Mouse (Mus musculus) hindbrain, postnatal 0 days (tissue): Measurements from ENCODE around the gene Gp1ba. TPM values are rescaled to one million over a fixed set of nuclear protein-coding genes. Genes with fewer than 3 reads are reported as not detected.

ENCODE experiments used
- ATAC-seq: fragments of 200-750 bp; cut with Nextera tagmentation; 2 replicates; pipeline ENCODE4 v1.8.0; 2017; ENCODE audit warnings: mild to moderate bottlenecking, moderate TSS enrichment, moderate library complexity
- DNase-seq: peaks from one replicate; pipeline ENCODE4 v3.0.0-alpha.2; 2015; ENCODE audit warnings: low spot score
- H3K27ac ChIP-seq: fragments of 300-500 bp; sonication (generic); 2 replicates; pipeline ENCODE4 v1.5.1; 2014; ENCODE audit warnings: mild to moderate bottlenecking
- H3K27me3 ChIP-seq: fragments of 300-500 bp; sonication (generic); 2 replicates; pipeline ENCODE4 v1.6.1; 2014; ENCODE audit warnings: low read length, mixed read lengths; ENCODE audit not compliant: insufficient read depth
- H3K36me3 ChIP-seq: fragments of 300-500 bp; sonication (generic); 2 replicates; pipeline ENCODE4 v1.6.1; 2014; ENCODE audit warnings: low read length, mixed read lengths; ENCODE audit not compliant: insufficient read depth
- H3K4me1 ChIP-seq: fragments of 300-500 bp; sonication (generic); 2 replicates; pipeline ENCODE4 v1.6.1; 2014; ENCODE audit warnings: antibody characterized with exemption, low read length, mixed read lengths; ENCODE audit not compliant: insufficient read depth
- H3K4me2 ChIP-seq: fragments of 300-500 bp; sonication (generic); 2 replicates; pipeline ENCODE4 v1.6.1; 2014; ENCODE audit warnings: low read depth, mild to moderate bottlenecking, low read length, moderate library complexity, mixed read lengths
- H3K4me3 ChIP-seq: fragments of 300-500 bp; sonication (generic); 2 replicates; pipeline ENCODE4 v1.5.1; 2014; ENCODE audit warnings: low read length
- H3K9ac ChIP-seq: fragments of 300-500 bp; sonication (generic); replicated peaks from 2 replicates; pipeline ENCODE4 v1.6.1; 2014; ENCODE audit warnings: mild to moderate bottlenecking, low read length, moderate library complexity, mixed read lengths
- H3K9me3 ChIP-seq: fragments of 300-500 bp; sonication (generic); 2 replicates; pipeline ENCODE4 v1.6.1; 2016; ENCODE audit warnings: low read length, mixed read lengths
- CTCF ChIP-seq: IDR thresholded peaks from 2 replicates; pipeline ENCODE4 v1.5.1; 2016; ENCODE audit warnings: antibody characterized with exemption, control low read depth, low read depth
- WGBS: fragments of 180-500 bp; shearing (Covaris S2); extraction: QIAGEN DNeasy Blood & Tissue Kit; methylation state at CpG from one replicate; pipeline ENCODE4 v1.1.7; 2014; 5-methylcytosine and 5-hydroxymethylcytosine counted together
- polyA plus RNA-seq: library from polyadenylated mRNA; unstranded; fragments of >200 nt; fragmentation: Nextera tagmentation; extraction: Ambion mirVana; gene quantifications from 2 replicates; pipeline ENCODE4 v1.2.1, GENCODE M21; 2015
- total RNA-seq: library from RNA; depleted of rRNA; stranded (reverse); fragments of >200 nt; gene quantifications from 2 replicates; pipeline ENCODE4 v1.2.3, GENCODE M21; 2014

The Gp1ba gene
- total and polyA plus RNA-seq, 2 experiments from 2014 or later, result 0.24 TPM; not detected in 1

DNA sequence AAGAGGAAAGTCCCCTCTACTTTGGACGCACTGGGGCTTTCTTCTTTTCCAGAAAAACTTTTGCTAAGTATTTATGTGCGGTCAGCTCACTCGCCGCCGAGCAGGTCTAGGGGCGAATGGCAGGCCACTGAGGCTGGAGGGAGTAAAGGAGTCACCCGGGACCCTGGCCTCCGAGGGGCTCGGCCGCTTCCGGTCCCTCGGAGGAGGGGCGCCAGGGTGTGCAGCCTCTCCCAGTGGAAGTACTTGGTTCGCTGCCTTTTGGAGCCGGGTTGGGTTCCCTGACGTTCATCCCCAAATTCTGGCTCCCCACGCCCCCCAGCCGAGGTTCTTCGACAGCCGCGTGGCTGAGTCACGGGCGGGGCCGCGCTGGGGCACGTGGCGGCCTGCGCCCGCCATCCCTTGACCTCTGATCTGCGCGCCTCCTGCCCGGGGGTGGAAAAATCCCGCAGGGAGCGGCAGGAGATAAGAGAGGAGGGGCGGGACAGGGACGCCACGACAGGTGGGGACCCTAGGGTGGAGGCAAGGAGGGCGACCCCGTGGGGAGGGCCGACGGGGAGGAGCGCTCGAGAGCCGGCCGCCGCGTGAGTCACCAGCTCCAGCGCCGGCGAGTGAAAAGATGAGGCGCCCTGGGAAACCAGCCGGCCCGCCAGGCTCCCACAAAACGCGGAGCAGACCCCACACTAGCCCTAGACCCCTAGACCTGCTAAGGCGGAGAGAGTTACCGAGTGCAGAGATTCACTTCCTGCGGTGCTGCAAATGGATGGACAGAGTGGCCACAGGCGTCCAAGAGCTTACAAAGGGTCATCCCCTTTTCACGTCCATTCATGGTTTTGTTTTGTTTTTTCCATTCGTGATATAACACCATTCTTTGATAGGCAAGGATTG is 16.9 kb downstream of the Gp1ba start:
- no peaks in the 10 kb centered on the region for H3K9me3 ChIP-seq
- 0 out of 2 replicates have a peak, but pooled peaks cover 11% of the 10 kb centered on the region for H3K4me1 ChIP-seq
- peak overlapping the region; percentile 99; the same call in 1 of the 2 replicates for H3K27ac ChIP-seq
- H3K27me3 ChIP-seq, result no peaks in the 10 kb centered on the region
- under 1% methylated on average over 59 of the region's 61 CpGs for WGBS
- H3K4me2 ChIP-seq, result peak overlapping the region; percentile 75
- H3K9ac ChIP-seq, result peak overlapping the region; percentile 45
- H3K4me3 ChIP-seq, result peak overlapping the region; percentile 99
- peak; percentile 25 for DNase-seq
- ATAC-seq, result 0 out of 2 replicates have a peak, but pooled peaks have one; percentile 22
- TF ChIP-seq CTCF, result no peak
- peaks cover 10% of the 10 kb centered on the region; the same call in 1 of the 2 replicates for H3K36me3 ChIP-seq

DNA sequence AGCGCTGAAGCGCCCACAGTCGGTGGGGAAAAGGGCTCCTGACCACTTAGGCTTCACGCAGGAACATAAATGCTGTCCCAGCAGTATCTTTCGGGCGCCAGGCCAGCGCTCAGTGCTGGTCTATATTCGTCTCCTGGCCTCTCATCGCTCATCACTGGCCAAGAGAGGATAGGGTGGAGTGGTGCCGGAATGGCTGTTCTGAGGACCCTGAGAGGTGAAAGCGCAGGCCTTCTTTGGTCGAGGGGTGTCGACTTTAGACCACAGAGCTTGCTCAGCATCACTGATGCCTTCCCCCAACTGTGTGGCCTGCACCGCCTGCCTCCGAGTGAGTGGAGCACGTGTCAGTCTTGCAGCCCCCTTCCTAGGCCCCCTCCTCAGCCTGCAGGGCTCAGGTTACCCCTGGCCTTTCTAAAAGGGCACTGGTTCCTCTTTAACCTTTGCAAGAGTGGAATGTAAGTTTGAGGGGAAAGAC is 17.6 kb downstream of the Gp1ba start:
- Histone ChIP-seq H3K4me3 (peak overlapping the region; percentile 99), H3K27me3 (no peaks in the 10 kb centered on the region), H3K36me3 (peaks cover 6% of the 10 kb centered on the region; the same call in 1 of the 2 replicates), H3K27ac (0 out of 2 replicates have a peak overlapping the region, but pooled peaks have one; percentile 99), H3K4me2 (peak overlapping the region; percentile 75), H3K9ac (peak overlapping the region; percentile 45), H3K9me3 (no peaks in the 10 kb centered on the region), H3K4me1 (0 out of 2 replicates have a peak, but pooled peaks cover 11% of the 10 kb centered on the region)
- no peak for ATAC-seq
- peak; percentile 28 for DNase-seq
- no peak for TF ChIP-seq CTCF
- 9% methylated on average over 16 of the region's 16 CpGs for WGBS

DNA sequence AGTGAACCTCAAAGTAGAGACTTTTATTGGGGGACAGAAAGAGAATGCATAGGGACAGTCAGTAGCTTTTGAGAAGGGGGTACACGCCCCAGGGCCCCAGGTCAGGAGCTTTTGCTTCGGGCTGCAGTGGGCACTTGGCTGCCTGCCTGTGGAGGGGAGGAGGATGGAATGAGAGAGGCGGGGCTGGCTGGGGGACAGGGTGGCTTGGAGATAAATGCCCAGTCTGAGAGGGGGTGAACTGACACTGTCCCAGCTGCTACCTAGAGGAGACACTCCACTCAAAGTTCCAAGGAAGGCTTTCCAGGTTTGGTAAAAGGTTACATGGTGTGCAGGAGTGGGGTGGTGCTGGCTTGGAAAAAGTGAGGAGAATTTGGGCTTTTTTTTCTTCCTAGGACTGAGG is 18.0 kb downstream of the Gp1ba start, which contains the start of gene Eno3:
TSS of gene Eno3 (plus strand) at position 239 of the 400 bp plus-strand sequence.
- peak within 1 kb of the TSS; percentile 99 for H3K4me3 ChIP-seq
- H3K9me3 ChIP-seq, result no peaks in the 10 kb centered on the region
- DNase-seq (no peak), ATAC-seq (no peak)
- peaks cover 7% of the 10 kb centered on the region; the same call in 1 of the 2 replicates for H3K36me3 ChIP-seq
- peak within 1 kb of the TSS; percentile 75 for H3K4me2 ChIP-seq
- H3K27ac ChIP-seq, result peak within 1 kb of the TSS; percentile 99; the same call in 1 of the 2 replicates
- 11% methylated on average over 3 of the region's 3 CpGs for whole genome bisulfite sequencing
- H3K27me3 ChIP-seq, result no peaks in the 10 kb centered on the region
- H3K9ac ChIP-seq, result peak within 1 kb of the TSS; percentile 45
- 0 out of 2 replicates have a peak, but pooled peaks cover 11% of the 10 kb centered on the region for H3K4me1 ChIP-seq
- TF ChIP-seq CTCF, result no peak

DNA sequence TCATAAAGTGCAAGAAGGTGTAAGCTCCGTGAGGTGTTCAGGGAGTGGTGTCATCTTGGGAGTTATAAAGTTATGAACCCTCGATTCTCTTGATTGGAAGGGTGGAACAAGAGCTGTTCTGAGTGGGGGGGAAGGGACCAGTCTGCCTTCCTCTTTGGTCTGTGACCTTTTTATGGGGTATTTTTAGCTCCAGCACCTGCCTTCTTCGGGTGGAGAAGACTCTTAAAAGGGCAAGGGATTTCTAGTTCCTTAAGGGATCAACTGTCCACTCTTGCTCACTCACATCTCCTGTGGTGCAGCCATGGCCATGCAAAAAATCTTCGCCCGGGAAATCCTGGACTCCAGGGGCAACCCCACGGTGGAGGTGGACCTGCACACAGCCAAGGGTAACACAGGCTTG is 18.7 kb downstream of the Gp1ba start:
- no peak for DNase-seq
- Histone ChIP-seq H3K4me1 (0 out of 2 replicates have a peak, but pooled peaks cover 11% of the 10 kb centered on the region), H3K36me3 (peaks cover 8% of the 10 kb centered on the region; the same call in 1 of the 2 replicates), H3K9me3 (no peaks in the 10 kb centered on the region), H3K27ac (no peak overlapping the region), H3K9ac (no peak overlapping the region), H3K4me2 (no peak overlapping the region), H3K27me3 (no peaks in the 10 kb centered on the region), H3K4me3 (no peak overlapping the region)
- no peak for ATAC-seq
- WGBS, result 61% methylated on average over 6 of the region's 6 CpGs
- no peak for TF ChIP-seq CTCF

DNA sequence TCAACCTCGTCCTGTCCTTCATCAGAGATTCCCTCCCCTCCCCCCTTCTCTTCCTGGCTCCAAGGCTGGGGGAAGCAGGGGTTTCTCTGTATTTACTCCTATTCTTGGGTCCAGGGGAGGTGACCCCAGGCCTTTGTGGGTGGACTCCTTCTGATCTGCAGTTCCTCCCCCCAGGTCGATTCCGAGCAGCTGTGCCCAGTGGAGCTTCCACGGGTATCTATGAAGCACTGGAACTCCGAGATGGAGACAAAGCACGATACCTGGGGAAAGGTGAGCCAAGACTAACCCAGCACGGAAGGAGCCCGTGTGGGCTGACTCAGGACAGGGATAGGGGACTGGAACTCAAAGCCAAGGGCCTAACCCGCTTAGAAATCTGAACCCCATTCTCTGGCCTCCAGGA is 19.1 kb downstream of the Gp1ba start:
- 0 out of 2 replicates have a peak, but pooled peaks cover 7% of the 10 kb centered on the region for H3K4me1 ChIP-seq
- DNase-seq (no peak), ATAC-seq (no peak)
- H3K4me2 ChIP-seq, result no peak overlapping the region
- H3K27me3 ChIP-seq, result no peaks in the 10 kb centered on the region
- no peaks in the 10 kb centered on the region for H3K9me3 ChIP-seq
- H3K36me3 ChIP-seq, result peaks cover 11% of the 10 kb centered on the region; the same call in 1 of the 2 replicates
- H3K9ac ChIP-seq, result 0 out of 2 replicates have a peak overlapping the region, but pooled peaks have one; percentile 1
- no peak overlapping the region for H3K27ac ChIP-seq
- no peak overlapping the region for H3K4me3 ChIP-seq
- WGBS, result 64% methylated on average over 9 of the region's 9 CpGs
- no peak for TF ChIP-seq CTCF

DNA sequence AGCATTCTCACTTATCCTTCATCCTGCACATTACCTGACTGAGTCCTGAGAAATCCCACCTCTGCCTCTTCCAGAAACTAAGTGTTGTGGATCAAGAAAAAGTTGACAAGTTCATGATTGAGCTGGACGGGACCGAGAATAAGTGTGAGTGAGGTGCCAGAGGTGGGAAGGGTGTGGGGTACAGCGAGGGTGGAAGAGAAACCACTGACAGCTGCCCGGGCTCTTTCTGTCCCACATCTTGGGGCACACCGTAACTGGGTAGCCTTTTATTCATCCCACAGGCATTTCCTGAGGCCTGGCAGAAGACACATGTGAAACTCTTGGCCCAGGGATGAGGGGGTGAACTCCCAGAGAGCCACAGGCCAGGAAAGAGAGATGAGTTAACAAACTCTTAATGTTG is 19.6 kb downstream of the Gp1ba start:
- H3K4me2 ChIP-seq, result no peak overlapping the region
- H3K9me3 ChIP-seq, result no peaks in the 10 kb centered on the region
- H3K4me3 ChIP-seq, result no peak overlapping the region
- 83% methylated on average over 5 of the region's 5 CpGs for WGBS
- peaks cover 15% of the 10 kb centered on the region; the same call in 1 of the 2 replicates for H3K36me3 ChIP-seq
- H3K27me3 ChIP-seq, result no peaks in the 10 kb centered on the region
- 0 out of 2 replicates have a peak, but pooled peaks cover 5% of the 10 kb centered on the region for H3K4me1 ChIP-seq
- no peak for TF ChIP-seq CTCF
- DNase-seq (no peak), ATAC-seq (no peak)
- no peak overlapping the region for H3K27ac ChIP-seq
- H3K9ac ChIP-seq, result no peak overlapping the region
